Mouse (Mus musculus) CH12.LX (cell line): ENCODE data around the gene Gm28036.

Experiments
- CHD2 ChIP-seq: IDR thresholded peaks from 2 replicates; pipeline ENCODE4 v1.6.1; 2011; ENCODE audit warnings: low read length, improper control_type of control experiment
- CTCF ChIP-seq, 2 experiments: IDR thresholded peaks in 1 of 2; conservative IDR thresholded peaks in 1 of 2; 2 replicates each; pipeline ENCODE4 v1.5.1; 2011 to 2012; ENCODE audit warnings: low read depth in 2 of 2, low read length in 2 of 2, improper control_type of control experiment in 1 of 2, inconsistent platforms in 1 of 2, mild to moderate bottlenecking in 1 of 2, moderate library complexity in 1 of 2
- EP300 ChIP-seq: IDR thresholded peaks from 2 replicates; pipeline ENCODE4 v1.6.1; 2011; ENCODE audit warnings: low read length, improper control_type of control experiment
- IRF4 ChIP-seq: IDR thresholded peaks from 2 replicates; pipeline ENCODE4 v1.6.1; 2014; ENCODE audit warnings: low read depth, mild to moderate bottlenecking, inconsistent platforms, low read length, improper control_type of control experiment
- JUND ChIP-seq: conservative IDR thresholded peaks from 2 replicates; pipeline ENCODE4 v1.6.1; 2011; ENCODE audit warnings: low read depth, low read length, improper control_type of control experiment
- MAX ChIP-seq: IDR thresholded peaks from 2 replicates; pipeline ENCODE4 v1.6.1; 2011; ENCODE audit warnings: low read length, improper control_type of control experiment
- MYC ChIP-seq: IDR thresholded peaks from 2 replicates; pipeline ENCODE4 v1.6.1; 2011; ENCODE audit warnings: low read depth, mild to moderate bottlenecking, improper control_type of control experiment, low read length
- POLR2A ChIP-seq: IDR thresholded peaks from 2 replicates; pipeline ENCODE4 v1.6.1; 2011; ENCODE audit warnings: low read depth, mild to moderate bottlenecking, improper control_type of control experiment, low read length
- SIN3A ChIP-seq: IDR thresholded peaks from 2 replicates; pipeline ENCODE4 v1.6.1; 2012; ENCODE audit warnings: low read length, improper control_type of control experiment, inconsistent platforms
- UBTF ChIP-seq: IDR thresholded peaks from 2 replicates; pipeline ENCODE4 v1.6.1; 2012; ENCODE audit warnings: low read depth, mild to moderate bottlenecking, inconsistent platforms, low read length, improper control_type of control experiment, moderate library complexity
- USF1 ChIP-seq: IDR thresholded peaks from 2 replicates; pipeline ENCODE4 v1.6.1; 2014; ENCODE audit warnings: low read depth, mild to moderate bottlenecking, inconsistent platforms, low read length, improper control_type of control experiment
- ZC3H11A ChIP-seq: IDR thresholded peaks from 2 replicates; pipeline ENCODE4 v1.6.1; 2012; ENCODE audit warnings: low read depth, mild to moderate bottlenecking, inconsistent platforms, low read length, improper control_type of control experiment
- ZNF384 ChIP-seq: IDR thresholded peaks from 2 replicates; pipeline ENCODE4 v1.6.1; 2012; ENCODE audit warnings: low read depth, low read length, improper control_type of control experiment, inconsistent platforms

DNA sequence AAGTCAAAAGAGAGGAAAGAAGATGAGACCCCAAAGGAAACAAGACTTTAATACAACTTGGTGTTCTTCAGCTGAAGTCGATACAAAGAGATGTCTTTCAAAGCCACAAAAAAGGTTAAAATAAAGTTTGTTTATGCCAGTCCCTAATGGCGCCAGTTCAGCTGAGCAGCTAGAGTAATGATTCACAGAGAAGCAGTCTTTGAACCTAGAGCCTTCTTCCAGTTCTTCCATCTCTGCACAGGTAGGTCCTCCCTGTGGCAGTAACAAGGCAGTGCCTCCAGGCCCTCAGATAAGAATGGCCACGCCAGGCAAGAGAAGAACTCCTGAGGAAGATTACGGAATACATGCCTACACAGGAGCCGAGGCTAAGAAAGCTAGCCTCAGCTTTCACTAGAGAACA is 3.2 kb downstream of the Gm28036 start:
- no peak for TF ChIP-seq CTCF (conservative IDR thresholded peaks at IDR 0.05 in 1 of 2, IDR thresholded peaks at IDR 0.05 in 1 of 2; ENCODE audit: low read depth in 2 of 2, low read length in 2 of 2)
- TF ChIP-seq JUND = no peak
- no peak for TF ChIP-seq SIN3A
- TF ChIP-seq CHD2 = no peak
- TF ChIP-seq EP300 = no peak
- no peak for TF ChIP-seq UBTF
- TF ChIP-seq IRF4 = no peak
- TF ChIP-seq ZC3H11A = no peak
- TF ChIP-seq POLR2A = no peak
- no peak for TF ChIP-seq MYC
- no peak for TF ChIP-seq ZNF384
- no peak for TF ChIP-seq USF1
- no peak for TF ChIP-seq MAX
